Mouse (Mus musculus) liver, postnatal 0 days (tissue): ENCODE data around the gene Gpr141.

Source experiments
- CTCF ChIP-seq: sonication (generic); IDR thresholded peaks from 2 replicates; pipeline ENCODE4 v1.5.1; 2016; ENCODE audit warnings: antibody characterized with exemption, low read depth
- EP300 ChIP-seq: IDR thresholded peaks from 2 replicates; pipeline ENCODE4 v1.6.1; 2016; ENCODE audit warnings: antibody characterized with exemption, low read depth, mild to moderate bottlenecking

DNA sequence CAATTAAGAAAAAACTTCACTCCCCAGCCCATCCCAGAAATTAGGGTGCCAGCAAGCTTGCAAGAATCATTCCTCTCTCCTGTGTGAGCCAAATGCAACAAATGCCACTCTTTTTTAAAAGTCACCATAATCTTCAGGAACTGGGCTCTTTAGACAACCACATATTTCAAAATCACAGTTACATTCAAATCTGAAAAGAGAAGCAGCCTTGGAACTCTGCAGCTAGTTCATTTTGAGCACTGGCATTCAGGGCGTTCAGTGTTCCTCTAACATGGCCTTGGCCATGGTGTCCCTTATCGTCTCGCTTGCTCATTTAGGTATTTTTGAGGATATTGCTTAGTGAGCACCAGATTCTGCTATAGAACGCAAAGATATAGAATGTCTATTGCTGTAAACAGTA, 4.1 kb downstream of the Gpr141 start:
- TF ChIP-seq CTCF (no peak), EP300 (no peak)
